Mouse (Mus musculus) stomach, embryonic 15.5 days (tissue): ENCODE results near the gene Trpv4. TPM values are rescaled to one million over a fixed set of nuclear protein-coding genes. Genes with fewer than 3 reads are reported as not detected.

Source experiments
- ATAC-seq: fragments of 200-750 bp; cut with Nextera tagmentation; 2 replicates; pipeline ENCODE4 v1.8.0; 2017; ENCODE audit warnings: low read depth, moderate number of reproducible peaks, moderate TSS enrichment; ENCODE audit not compliant: insufficient read depth, low FRiP score
- H3K27ac ChIP-seq: fragments of 300-500 bp; sonication (generic); 2 replicates; pipeline ENCODE4 v1.5.1; 2015; ENCODE audit warnings: mild to moderate bottlenecking, inconsistent platforms
- H3K27me3 ChIP-seq: fragments of 300-500 bp; sonication (generic); replicated peaks from 2 replicates; pipeline ENCODE4 v1.6.1; 2015; ENCODE audit warnings: inconsistent platforms
- H3K36me3 ChIP-seq: fragments of 300-500 bp; sonication (generic); 2 replicates; pipeline ENCODE4 v1.6.1; 2015; ENCODE audit warnings: inconsistent platforms
- H3K4me1 ChIP-seq: fragments of 300-500 bp; sonication (generic); 2 replicates; pipeline ENCODE4 v1.6.1; 2015; ENCODE audit warnings: inconsistent platforms
- H3K4me2 ChIP-seq: fragments of 300-500 bp; sonication (generic); 2 replicates; pipeline ENCODE4 v1.6.1; 2015; ENCODE audit warnings: mild to moderate bottlenecking, inconsistent platforms
- H3K4me3 ChIP-seq: fragments of 300-500 bp; sonication (generic); replicated peaks from 2 replicates; pipeline ENCODE4 v1.5.1; 2015; ENCODE audit warnings: inconsistent platforms
- H3K9ac ChIP-seq: fragments of 300-500 bp; sonication (generic); 2 replicates; pipeline ENCODE4 v1.6.1; 2015; ENCODE audit warnings: inconsistent platforms
- H3K9me3 ChIP-seq: fragments of 300-500 bp; sonication (generic); 2 replicates; pipeline ENCODE4 v1.6.1; 2016; ENCODE audit warnings: inconsistent platforms
- WGBS: fragments of 180-500 bp; shearing (Covaris S2); methylation state at CpG from one replicate; pipeline ENCODE4 v1.1.7; 2015; 5-methylcytosine and 5-hydroxymethylcytosine counted together
- polyA plus RNA-seq: library from polyadenylated mRNA; unstranded; fragments of >200 nt; fragmentation: Nextera tagmentation; extraction: Ambion mirVana; gene quantifications from 2 replicates; pipeline ENCODE4 v1.2.1, GENCODE M21; 2015

Gene Trpv4
- polyA plus RNA-seq, 1 experiment from 2014 or later, result 1.9 TPM

DNA sequence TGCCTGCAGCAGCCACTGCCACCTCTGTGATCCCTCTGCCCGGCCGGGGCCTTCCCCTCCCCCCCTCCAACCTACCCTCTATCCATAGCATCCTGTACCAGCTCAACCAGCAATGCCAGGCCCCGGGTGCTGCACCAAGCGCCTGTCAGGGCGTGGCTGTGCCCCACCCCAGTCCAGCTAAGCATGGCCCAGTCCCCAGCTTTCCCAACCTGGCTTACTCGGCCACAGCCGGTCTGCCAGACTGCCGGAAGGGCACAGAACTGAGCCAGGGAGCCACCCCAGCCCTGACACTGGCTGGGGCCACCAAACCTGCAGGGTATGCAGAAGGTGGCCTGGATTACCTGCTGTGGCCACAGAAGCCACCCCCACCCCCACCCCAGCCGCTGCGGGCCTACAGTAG lies 47.0 kb downstream of the Trpv4 start:
- Histone ChIP-seq H3K4me2 (no peak overlapping the region), H3K9ac (no peak overlapping the region), H3K27me3 (no peaks in the 10 kb centered on the region), H3K9me3 (no peaks in the 10 kb centered on the region), H3K36me3 (no peaks in the 10 kb centered on the region), H3K4me3 (no peak overlapping the region), H3K27ac (no peak overlapping the region), H3K4me1 (peaks cover 14% of the 10 kb centered on the region)
- ATAC-seq, result no peak
- WGBS, result 84% methylated on average over 10 of the region's 10 CpGs

DNA sequence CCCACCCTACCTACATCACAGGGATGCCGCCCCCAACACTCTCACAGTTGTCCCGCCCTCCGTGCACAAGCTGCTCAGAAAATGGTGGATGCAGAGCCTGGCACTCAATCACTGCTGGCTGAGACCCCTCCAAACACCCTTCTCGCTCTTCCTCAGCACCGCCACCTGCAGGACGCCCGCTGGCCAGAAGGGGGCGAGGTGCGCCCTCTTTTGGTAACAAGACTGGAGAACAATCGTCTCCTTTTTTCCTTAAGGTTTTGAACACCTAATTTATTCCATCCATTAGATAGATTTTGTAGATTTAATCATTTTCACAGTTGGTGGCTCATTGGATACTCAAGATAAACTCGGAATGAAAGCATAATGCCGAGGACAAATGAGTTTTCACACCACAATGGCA lies 49.7 kb downstream of the Trpv4 start:
- H3K9me3 ChIP-seq, result no peaks in the 10 kb centered on the region
- no peak overlapping the region for H3K4me3 ChIP-seq
- no peaks in the 10 kb centered on the region for H3K27me3 ChIP-seq
- 7% methylated on average over 12 of the region's 12 CpGs for WGBS
- H3K9ac ChIP-seq, result no peak overlapping the region
- H3K36me3 ChIP-seq, result no peaks in the 10 kb centered on the region
- H3K27ac ChIP-seq, result no peak overlapping the region
- peaks cover 14% of the 10 kb centered on the region for H3K4me1 ChIP-seq
- no peak overlapping the region for H3K4me2 ChIP-seq
- no peak for ATAC-seq

DNA sequence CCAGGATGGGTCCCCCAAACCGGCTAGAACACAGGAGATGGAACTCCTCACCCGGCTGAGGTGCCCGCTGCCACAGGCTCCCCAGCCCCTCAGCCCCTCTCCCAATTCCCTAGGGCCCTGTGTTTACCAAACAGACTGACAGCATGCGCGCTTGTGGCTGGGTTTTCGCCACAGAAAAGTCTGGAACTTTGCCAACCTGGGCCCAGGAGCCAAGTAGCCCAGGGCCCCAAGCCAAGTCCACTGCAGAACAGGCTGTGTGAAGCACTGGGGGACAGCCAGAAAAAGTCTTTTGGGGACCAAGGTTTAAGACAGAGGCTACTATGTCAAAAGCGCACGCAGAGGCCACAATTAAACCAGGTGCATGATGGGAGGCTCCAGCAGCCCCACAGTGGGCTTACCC lies 50.6 kb downstream of the Trpv4 start:
- 52% methylated on average over 8 of the region's 8 CpGs for WGBS
- Histone ChIP-seq H3K9ac (no peak overlapping the region), H3K9me3 (no peaks in the 10 kb centered on the region), H3K27ac (no peak overlapping the region), H3K4me2 (no peak overlapping the region), H3K4me3 (no peak overlapping the region), H3K27me3 (no peaks in the 10 kb centered on the region), H3K36me3 (no peaks in the 10 kb centered on the region), H3K4me1 (peaks cover 14% of the 10 kb centered on the region)
- no peak for ATAC-seq

DNA sequence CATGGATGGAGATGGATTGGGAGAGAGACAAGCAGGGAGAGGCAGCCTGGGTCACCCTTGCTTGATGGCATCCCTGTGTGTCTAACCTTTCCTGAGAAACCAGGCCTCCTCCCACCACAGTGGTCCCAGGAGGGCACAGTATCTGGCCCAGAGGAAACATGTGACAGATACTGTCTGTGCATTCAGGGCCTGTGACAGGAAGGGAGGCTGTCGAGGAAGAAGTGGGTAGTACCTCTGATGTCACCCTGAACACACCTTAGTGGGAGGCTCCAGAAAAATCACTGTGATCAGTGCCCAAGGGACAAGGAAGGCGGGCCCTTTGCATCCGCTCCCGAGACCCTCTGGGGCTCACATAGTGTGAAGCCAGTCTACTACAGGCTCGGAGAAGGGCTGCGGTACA lies 52.2 kb downstream of the Trpv4 start:
- ATAC-seq, result no peak
- peaks cover 14% of the 10 kb centered on the region for H3K4me1 ChIP-seq
- 82% methylated on average over 6 of the region's 6 CpGs for WGBS

DNA sequence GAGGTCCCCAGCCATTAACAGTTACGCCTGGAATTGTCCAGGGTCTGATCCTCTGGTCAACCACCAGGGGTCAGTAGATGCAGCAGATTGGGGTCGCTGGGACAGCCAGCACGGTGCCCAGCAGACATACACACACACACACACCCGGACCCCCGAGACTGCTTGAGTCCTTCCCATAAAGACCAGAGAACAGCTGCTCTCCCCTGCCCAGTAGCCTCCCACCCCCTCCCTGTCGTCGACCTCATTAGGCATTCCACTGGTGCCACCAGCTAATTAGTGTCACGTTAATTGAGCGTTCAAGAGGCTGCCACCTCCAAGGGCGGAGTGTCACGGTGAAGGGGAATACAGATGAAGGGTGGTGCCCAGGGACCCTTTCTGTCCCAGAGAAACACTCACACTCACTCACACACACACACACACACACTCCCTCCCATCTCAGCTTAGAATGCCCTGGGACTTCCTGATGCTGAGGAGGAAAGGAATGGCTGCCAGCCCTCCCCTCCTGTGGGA lies 53.4 kb downstream of the Trpv4 start:
- no peak overlapping the region for H3K9ac ChIP-seq
- no peak for ATAC-seq
- peaks cover 14% of the 10 kb centered on the region for H3K4me1 ChIP-seq
- no peaks in the 10 kb centered on the region for H3K9me3 ChIP-seq
- no peak overlapping the region for H3K4me2 ChIP-seq
- no peaks in the 10 kb centered on the region for H3K27me3 ChIP-seq
- H3K4me3 ChIP-seq, result no peak overlapping the region
- WGBS, result 34% methylated on average over 11 of the region's 11 CpGs
- no peaks in the 10 kb centered on the region for H3K36me3 ChIP-seq
- H3K27ac ChIP-seq, result no peak overlapping the region

More for the DNA sequence above, 52.2 kb downstream of the Trpv4 start:
- Histone ChIP-seq H3K9ac (no peak overlapping the region), H3K4me2 (no peak overlapping the region), H3K27me3 (no peaks in the 10 kb centered on the region), H3K9me3 (no peaks in the 10 kb centered on the region), H3K27ac (no peak overlapping the region), H3K36me3 (no peaks in the 10 kb centered on the region), H3K4me3 (no peak overlapping the region)

DNA sequence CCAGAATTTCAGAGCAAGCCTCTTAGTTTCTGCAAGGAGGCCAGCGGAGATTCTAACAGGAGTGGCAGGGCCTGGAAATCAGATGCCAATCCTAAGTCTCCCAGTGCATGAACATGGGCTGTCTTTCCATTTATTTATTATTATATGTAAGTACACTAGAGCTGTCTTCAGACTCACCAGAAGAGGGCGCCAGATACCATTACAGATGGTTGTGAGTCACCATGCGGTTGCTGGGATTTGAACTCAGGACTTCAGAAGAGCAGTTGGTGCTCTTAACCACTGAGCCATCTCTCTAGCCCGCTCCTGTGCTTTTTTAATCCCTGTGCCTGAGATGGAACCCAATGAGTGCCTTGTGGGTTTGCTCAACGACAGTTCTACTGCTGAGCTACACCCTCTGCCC lies 54.2 kb downstream of the Trpv4 start:
- H3K9ac ChIP-seq, result no peak overlapping the region
- no peak overlapping the region for H3K4me2 ChIP-seq
- H3K27ac ChIP-seq, result no peak overlapping the region
- 77% methylated on average over 5 of the region's 5 CpGs for WGBS
- peaks cover 18% of the 10 kb centered on the region for H3K4me1 ChIP-seq
- no peaks in the 10 kb centered on the region for H3K36me3 ChIP-seq
- H3K27me3 ChIP-seq, result no peaks in the 10 kb centered on the region
- no peak for ATAC-seq
- H3K9me3 ChIP-seq, result no peaks in the 10 kb centered on the region
- H3K4me3 ChIP-seq, result no peak overlapping the region

DNA sequence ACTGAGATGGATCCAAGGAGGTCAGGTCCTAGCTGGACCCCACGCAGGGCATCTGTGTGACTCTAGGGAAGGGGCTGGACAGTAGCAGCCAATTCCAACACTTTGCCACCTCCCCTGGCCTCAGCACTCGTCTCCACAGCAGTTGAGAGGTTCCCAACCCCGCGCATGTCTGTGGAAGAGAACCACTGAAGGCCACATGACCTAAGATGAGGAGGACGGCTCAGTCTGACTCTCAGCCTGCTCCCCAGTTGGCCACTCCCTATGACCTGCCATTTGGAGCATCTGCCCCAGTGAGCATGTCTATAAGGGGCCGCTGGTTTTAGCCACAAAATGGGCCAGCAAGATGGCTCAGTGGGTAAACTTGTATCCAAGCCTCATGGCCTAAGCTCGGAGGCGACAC lies 56.2 kb downstream of the Trpv4 start:
- Histone ChIP-seq H3K4me2 (no peak overlapping the region), H3K36me3 (no peaks in the 10 kb centered on the region), H3K9ac (no peak overlapping the region), H3K4me3 (no peak overlapping the region), H3K4me1 (peaks cover 10% of the 10 kb centered on the region), H3K27ac (no peak overlapping the region), H3K27me3 (no peaks in the 10 kb centered on the region), H3K9me3 (no peaks in the 10 kb centered on the region)
- no peak for ATAC-seq
- WGBS, result 72% methylated on average over 8 of the region's 8 CpGs

DNA sequence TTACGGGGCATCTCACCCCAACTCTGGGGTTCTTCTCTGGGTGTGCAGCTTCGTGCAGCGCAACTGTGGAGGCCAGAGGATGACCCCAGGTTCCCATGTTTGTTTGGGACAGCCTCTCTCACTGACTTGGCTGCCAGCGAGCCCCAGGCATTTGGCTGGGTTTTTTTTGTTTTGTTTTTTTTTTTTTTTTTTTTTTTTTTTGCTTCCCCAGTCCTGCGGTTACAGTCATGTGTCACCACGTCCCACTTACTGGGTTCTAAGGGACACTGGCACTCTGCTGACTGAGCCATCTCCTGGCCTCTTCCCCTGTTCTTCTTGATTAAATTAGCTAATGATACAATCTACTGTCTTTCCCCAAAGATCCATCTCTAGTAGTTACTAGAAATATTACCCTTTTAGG lies 60.6 kb downstream of the Trpv4 start:
- no peaks in the 10 kb centered on the region for H3K9me3 ChIP-seq
- H3K27me3 ChIP-seq, result no peaks in the 10 kb centered on the region
- peaks cover 42% of the 10 kb centered on the region for H3K4me1 ChIP-seq
- no peak overlapping the region for H3K4me2 ChIP-seq
- 45% methylated on average over 6 of the region's 6 CpGs for WGBS
- no peak for ATAC-seq
- H3K27ac ChIP-seq, result peak overlapping the region; percentile 28; the same call in 1 of the 2 replicates
- no peak overlapping the region for H3K9ac ChIP-seq
- H3K36me3 ChIP-seq, result no peaks in the 10 kb centered on the region
- no peak overlapping the region for H3K4me3 ChIP-seq

DNA sequence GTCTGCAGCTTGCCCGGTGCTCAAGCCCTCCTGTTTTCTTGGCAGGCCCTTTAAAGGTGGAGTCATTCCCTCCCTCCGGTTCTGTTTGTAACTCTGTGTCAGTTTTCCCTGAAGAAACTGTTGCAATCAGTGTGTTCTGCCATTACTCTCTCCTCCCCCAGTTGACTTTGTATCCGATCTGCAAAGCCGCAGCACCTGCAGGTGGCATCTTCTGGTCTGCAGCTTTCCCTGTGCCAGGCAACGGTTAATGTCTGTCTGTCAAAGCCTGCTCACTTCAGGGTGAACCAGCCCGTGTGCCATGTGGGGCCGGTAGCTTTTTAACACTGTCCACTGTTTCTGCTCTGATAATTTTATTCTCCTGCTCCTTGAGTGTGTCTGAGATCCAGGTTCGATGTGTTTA lies 61.0 kb downstream of the Trpv4 start:
- peaks cover 46% of the 10 kb centered on the region for H3K4me1 ChIP-seq
- no peak overlapping the region for H3K9ac ChIP-seq
- H3K4me3 ChIP-seq, result no peak overlapping the region
- ATAC-seq, result no peak
- peak overlapping the region; percentile 28 for H3K27ac ChIP-seq
- H3K27me3 ChIP-seq, result no peaks in the 10 kb centered on the region
- H3K4me2 ChIP-seq, result no peak overlapping the region
- 34% methylated on average over 8 of the region's 8 CpGs for WGBS
- H3K36me3 ChIP-seq, result no peaks in the 10 kb centered on the region
- no peaks in the 10 kb centered on the region for H3K9me3 ChIP-seq

DNA sequence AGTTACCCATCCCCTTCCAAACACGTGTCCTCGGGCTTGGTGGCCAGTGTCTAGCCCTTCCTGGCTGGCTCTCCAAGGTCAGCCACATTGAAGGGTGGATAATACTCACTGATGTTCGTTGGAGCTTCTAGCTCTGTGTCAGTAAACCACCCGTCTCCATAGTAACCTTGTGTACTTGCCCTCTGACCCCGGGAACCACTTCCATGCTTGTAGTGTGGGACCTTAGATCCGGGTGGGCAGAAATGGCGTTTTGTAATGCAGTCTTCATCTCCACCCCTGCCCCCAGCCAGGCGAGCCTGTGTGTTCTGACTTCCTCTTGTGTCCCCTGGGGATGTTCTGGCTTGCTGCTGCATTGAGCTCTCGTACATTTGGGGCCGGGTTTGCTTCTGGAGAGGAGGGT lies 61.6 kb downstream of the Trpv4 start:
- no peaks in the 10 kb centered on the region for H3K27me3 ChIP-seq
- H3K9ac ChIP-seq, result no peak overlapping the region
- no peaks in the 10 kb centered on the region for H3K9me3 ChIP-seq
- WGBS, result 19% methylated on average over 10 of the region's 10 CpGs
- H3K4me3 ChIP-seq, result no peak overlapping the region
- H3K4me2 ChIP-seq, result no peak overlapping the region
- H3K27ac ChIP-seq, result peak overlapping the region; percentile 4
- H3K4me1 ChIP-seq, result peaks cover 52% of the 10 kb centered on the region
- no peak for ATAC-seq
- no peaks in the 10 kb centered on the region for H3K36me3 ChIP-seq

DNA sequence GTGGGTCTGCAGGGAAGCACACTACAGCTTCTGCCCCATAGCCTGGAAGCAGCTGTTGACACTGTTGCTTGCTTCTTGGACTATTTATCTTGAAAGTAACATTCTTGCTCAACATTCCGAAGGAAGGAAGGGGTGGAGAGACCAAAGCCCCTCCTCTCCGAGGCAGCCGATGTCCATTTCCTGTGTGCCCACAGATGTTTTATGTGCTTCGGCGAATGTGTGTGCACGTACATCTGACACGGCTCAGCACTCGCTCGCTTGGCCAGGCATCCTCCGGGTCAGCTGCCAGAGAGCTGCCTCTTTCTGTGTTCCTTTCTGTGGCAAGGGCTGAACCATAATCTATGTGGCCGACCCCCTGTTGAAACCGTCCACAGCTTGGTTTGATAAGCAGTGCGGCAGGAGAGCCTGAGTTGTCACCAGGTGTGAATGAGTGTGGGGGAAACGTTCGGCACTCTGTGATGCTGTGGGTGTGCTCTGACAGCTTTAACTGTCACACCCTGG lies 63.4 kb downstream of the Trpv4 start:
- WGBS, result 20% methylated on average over 15 of the region's 15 CpGs
- Histone ChIP-seq H3K4me2 (peak overlapping the region; percentile 24), H3K4me3 (peak overlapping the region; percentile 8; the same call in 1 of the 2 replicates), H3K36me3 (no peaks in the 10 kb centered on the region), H3K9me3 (no peaks in the 10 kb centered on the region), H3K4me1 (peaks cover 70% of the 10 kb centered on the region), H3K9ac (no peak overlapping the region), H3K27me3 (no peaks in the 10 kb centered on the region), H3K27ac (peak overlapping the region; percentile 91)
- peak; percentile 28 for ATAC-seq

DNA sequence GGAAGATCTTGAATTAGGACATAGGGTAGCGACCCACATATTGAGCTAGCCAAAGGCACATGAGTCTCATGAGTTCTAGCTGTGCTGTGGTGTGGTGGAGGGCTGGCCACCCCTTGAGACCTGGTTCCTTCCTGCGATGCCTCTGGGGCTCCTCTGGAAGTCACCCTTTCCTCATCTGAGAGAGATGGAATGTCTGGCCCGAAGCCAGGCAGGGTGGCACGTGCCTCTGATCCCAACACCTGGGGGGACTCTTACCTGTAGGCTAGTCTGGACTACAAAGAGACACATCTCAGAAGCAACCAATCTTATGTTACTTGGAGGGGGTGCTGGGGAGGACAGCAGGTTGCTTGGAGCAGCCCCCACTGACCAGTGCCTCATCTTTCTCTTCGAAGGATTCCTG lies 64.3 kb downstream of the Trpv4 start:
- H3K4me2 ChIP-seq, result peak overlapping the region; percentile 24; the same call in 1 of the 2 replicates
- H3K9me3 ChIP-seq, result no peaks in the 10 kb centered on the region
- H3K27ac ChIP-seq, result peak overlapping the region; percentile 91
- no peak overlapping the region for H3K9ac ChIP-seq
- ATAC-seq, result no peak
- H3K4me3 ChIP-seq, result no peak overlapping the region
- WGBS, result 63% methylated on average over 5 of the region's 5 CpGs
- no peaks in the 10 kb centered on the region for H3K36me3 ChIP-seq
- H3K4me1 ChIP-seq, result peaks cover 73% of the 10 kb centered on the region
- no peaks in the 10 kb centered on the region for H3K27me3 ChIP-seq
